Mouse (Mus musculus): ENCODE measurements around the gene Ric1.

Gene Ric1

GRCm38 (mm10) chr19:29521637-29522435 is at the start of gene Ric1:
Gene Ric1 (plus strand): TSS chr19:29522282.
- DNase-seq, result peak; percentile 90 to 95

GRCm38 (mm10) chr19:29472424-29472823 is 49.7 kb upstream of the Ric1 start:
- no peak for DNase-seq

- no peak for DNase-seq
Measured at GRCm38 (mm10) chr19:29472946-29473345, 49.1 kb upstream of the Ric1 start.

GRCm38 (mm10) chr19:29474803-29475202 is 47.3 kb upstream of the Ric1 start:
- DNase-seq, result no peak

GRCm38 (mm10) chr19:29475210-29475620 is 46.9 kb upstream of the Ric1 start:
- no peak for DNase-seq

- DNase-seq, result no peak
Measured at GRCm38 (mm10) chr19:29478598-29478997, 43.5 kb upstream of the Ric1 start.

- DNase-seq, result no peak
Measured at GRCm38 (mm10) chr19:29481578-29481977, 40.5 kb upstream of the Ric1 start.

GRCm38 (mm10) chr19:29482148-29482547 is 39.9 kb upstream of the Ric1 start:
- DNase-seq, result no peak

GRCm38 (mm10) chr19:29482637-29483036 is 39.4 kb upstream of the Ric1 start:
- DNase-seq, result no peak

- DNase-seq, result no peak
Measured at GRCm38 (mm10) chr19:29483386-29483785, 38.7 kb upstream of the Ric1 start.

GRCm38 (mm10) chr19:29484537-29484936 is 37.5 kb upstream of the Ric1 start:
- no peak for DNase-seq

GRCm38 (mm10) chr19:29485257-29485948 is 36.7 kb upstream of the Ric1 start:
- no peak for DNase-seq

- no peak for DNase-seq
Measured at GRCm38 (mm10) chr19:29486545-29487206, 35.4 kb upstream of the Ric1 start.

- no peak for DNase-seq
Measured at GRCm38 (mm10) chr19:29487326-29488072, 34.6 kb upstream of the Ric1 start.

- DNase-seq, result no peak
Measured at GRCm38 (mm10) chr19:29488073-29488390, 34.0 kb upstream of the Ric1 start.

- no peak for DNase-seq
Measured at GRCm38 (mm10) chr19:29488420-29488819, 33.7 kb upstream of the Ric1 start.

- no peak for DNase-seq
Measured at GRCm38 (mm10) chr19:29489785-29490284, 32.2 kb upstream of the Ric1 start.

GRCm38 (mm10) chr19:29491467-29491866 is 30.6 kb upstream of the Ric1 start:
- DNase-seq, result no peak

- no peak for DNase-seq
Measured at GRCm38 (mm10) chr19:29494454-29494853, 27.6 kb upstream of the Ric1 start.

- no peak for DNase-seq
Measured at GRCm38 (mm10) chr19:29496001-29496597, 26.0 kb upstream of the Ric1 start.

GRCm38 (mm10) chr19:29496786-29497557 is 25.1 kb upstream of the Ric1 start:
- no peak for DNase-seq

- DNase-seq, result no peak
Measured at GRCm38 (mm10) chr19:29497874-29498273, 24.2 kb upstream of the Ric1 start.

Data from kidney, postnatal 4 days (tissue).